Mouse (Mus musculus) embryo, embryonic 11.5 days (tissue): Measurements from ENCODE around the gene Ltbp3.
A peak's percentile ranks its signal among the peaks of the same experiment; 100 is the strongest.

Source experiments
- DNase-seq: peaks from one replicate; pipeline ENCODE4 v3.0.0-alpha.2; 2012; ENCODE audit warnings: low read depth, low spot score

The Ltbp3 gene

GRCm38 (mm10) chr19:5740320-5741317 is at the start of gene Ltbp3:
Gene Ltbp3, plus strand, starts transcription at chr19:5740904.
- DNase-seq = no peak

- DNase-seq = no peak
Measured at GRCm38 (mm10) chr19:5691601-5692000, 49.1 kb upstream of the Ltbp3 start.

GRCm38 (mm10) chr19:5692086-5692912 is 48.4 kb upstream of the Ltbp3 start:
- no peak for DNase-seq

- DNase-seq = no peak
Measured at GRCm38 (mm10) chr19:5692913-5693396, 47.7 kb upstream of the Ltbp3 start.

- DNase-seq = no peak
Measured at GRCm38 (mm10) chr19:5693801-5694200, 46.9 kb upstream of the Ltbp3 start.

- DNase-seq = peak; percentile 19
Measured at GRCm38 (mm10) chr19:5695849-5696462, 44.7 kb upstream of the Ltbp3 start.

- DNase-seq = no peak
Measured at GRCm38 (mm10) chr19:5704163-5704800, 36.4 kb upstream of the Ltbp3 start, which contains the start of gene Kcnk7. Gene Kcnk7, plus strand, starts transcription at chr19:5704367.

GRCm38 (mm10) chr19:5704801-5705571 is 35.7 kb upstream of the Ltbp3 start:
- DNase-seq = no peak

- DNase-seq = no peak
Measured at GRCm38 (mm10) chr19:5710068-5710467, 30.6 kb upstream of the Ltbp3 start.

GRCm38 (mm10) chr19:5710581-5710980 is 30.1 kb upstream of the Ltbp3 start:
- no peak for DNase-seq

- no peak for DNase-seq
Measured at GRCm38 (mm10) chr19:5711218-5711617, 29.5 kb upstream of the Ltbp3 start.

GRCm38 (mm10) chr19:5711907-5712460 is 28.7 kb upstream of the Ltbp3 start:
- no peak for DNase-seq

GRCm38 (mm10) chr19:5713255-5713654 is 27.4 kb upstream of the Ltbp3 start:
- DNase-seq = no peak

- no peak for DNase-seq
Measured at GRCm38 (mm10) chr19:5713730-5714129, 27.0 kb upstream of the Ltbp3 start.

GRCm38 (mm10) chr19:5715793-5716688 is 24.7 kb upstream of the Ltbp3 start:
- no peak for DNase-seq

- DNase-seq = no peak
Measured at GRCm38 (mm10) chr19:5716955-5717354, 23.7 kb upstream of the Ltbp3 start.

GRCm38 (mm10) chr19:5721233-5721632 is 19.5 kb upstream of the Ltbp3 start:
- no peak for DNase-seq

- DNase-seq = no peak
Measured at GRCm38 (mm10) chr19:5722848-5723425, 17.8 kb upstream of the Ltbp3 start.
